Mouse (Mus musculus) cerebellum, adult (tissue): ENCODE data around the gene Pgrmc1.
A peak's percentile ranks its signal among the peaks of the same experiment; 100 is the strongest.

Experiments used
- ATAC-seq: cut with Nextera tagmentation; 2 replicates; pipeline ENCODE4 v1.9.2; 2017; ENCODE audit warnings: mild to moderate bottlenecking, moderate library complexity, mixed read lengths; ENCODE audit not compliant: insufficient number of reproducible peaks, low FRiP score, low TSS enrichment

The Pgrmc1 gene

GRCm38 (mm10) chrX:36600066-36600465, 2.1 kb downstream of the Pgrmc1 start:
- no peak for ATAC-seq

- no peak for ATAC-seq
Observed at GRCm38 (mm10) chrX:36602926-36603325, 4.9 kb downstream of the Pgrmc1 start.

GRCm38 (mm10) chrX:36604040-36604439, 6.0 kb downstream of the Pgrmc1 start:
- ATAC-seq = no peak

- no peak for ATAC-seq
Observed at GRCm38 (mm10) chrX:36609117-36609516, 11.1 kb downstream of the Pgrmc1 start.

GRCm38 (mm10) chrX:36628102-36628501, 30.1 kb downstream of the Pgrmc1 start:
- no peak for ATAC-seq

GRCm38 (mm10) chrX:36630771-36631170, 32.8 kb downstream of the Pgrmc1 start:
- ATAC-seq = no peak

- no peak for ATAC-seq
Observed at GRCm38 (mm10) chrX:36640046-36640445, 42.0 kb downstream of the Pgrmc1 start.

GRCm38 (mm10) chrX:36644657-36645551, 46.9 kb downstream of the Pgrmc1 start, which contains the start of gene Akap17b:
Gene Akap17b (minus strand): TSS chrX:36645395.
- ATAC-seq = peak; percentile 96
